Mouse (Mus musculus): Measurements from ENCODE around the gene Cfap99.

Cfap99 gene

GRCm38 (mm10) chr5:34278058-34278457 lies 10.3 kb upstream of the Cfap99 start:
- no peak for DNase-seq (ENCODE audit: low spot score)

GRCm38 (mm10) chr5:34279214-34279613 lies 9.2 kb upstream of the Cfap99 start:
- no peak for DNase-seq (ENCODE audit: low spot score)

- DNase-seq (ENCODE audit: low spot score): no peak
Measured at GRCm38 (mm10) chr5:34280976-34281375, 7.4 kb upstream of the Cfap99 start.

- DNase-seq (ENCODE audit: low spot score): no peak
Measured at GRCm38 (mm10) chr5:34283355-34283754, 5.0 kb upstream of the Cfap99 start.

- DNase-seq (ENCODE audit: low spot score): no peak
Measured at GRCm38 (mm10) chr5:34284156-34284750, 4.1 kb upstream of the Cfap99 start.

GRCm38 (mm10) chr5:34285285-34285684 lies 3.1 kb upstream of the Cfap99 start:
- no peak for DNase-seq (ENCODE audit: low spot score)

- no peak for DNase-seq (ENCODE audit: low spot score)
Measured at GRCm38 (mm10) chr5:34286516-34286915, 1.9 kb upstream of the Cfap99 start.

- no peak for DNase-seq (ENCODE audit: low spot score)
Measured at GRCm38 (mm10) chr5:34287001-34287837, 1.2 kb upstream of the Cfap99 start.

GRCm38 (mm10) chr5:34287838-34288145 lies 608 bp upstream of the Cfap99 start:
- DNase-seq (ENCODE audit: low spot score): no peak

- DNase-seq (ENCODE audit: low spot score): no peak
Measured at GRCm38 (mm10) chr5:34289286-34289685, 886 bp downstream of the Cfap99 start.

GRCm38 (mm10) chr5:34293363-34293762 lies 5.0 kb downstream of the Cfap99 start:
- DNase-seq (ENCODE audit: low spot score): no peak

- no peak for DNase-seq (ENCODE audit: low spot score)
Measured at GRCm38 (mm10) chr5:34294696-34295095, 6.3 kb downstream of the Cfap99 start.

GRCm38 (mm10) chr5:34295141-34295540 lies 6.7 kb downstream of the Cfap99 start:
- no peak for DNase-seq (ENCODE audit: low spot score)

GRCm38 (mm10) chr5:34298061-34298460 lies 9.7 kb downstream of the Cfap99 start:
- no peak for DNase-seq (ENCODE audit: low spot score)

- no peak for DNase-seq (ENCODE audit: low spot score)
Measured at GRCm38 (mm10) chr5:34298937-34299535, 10.6 kb downstream of the Cfap99 start.

GRCm38 (mm10) chr5:34302377-34302776 lies 14.0 kb downstream of the Cfap99 start:
- no peak for DNase-seq (ENCODE audit: low spot score)

- DNase-seq (ENCODE audit: low spot score): no peak
Measured at GRCm38 (mm10) chr5:34309016-34309415, 20.6 kb downstream of the Cfap99 start.

GRCm38 (mm10) chr5:34319491-34320034 lies 31.2 kb downstream of the Cfap99 start:
- no peak for DNase-seq (ENCODE audit: low spot score)

GRCm38 (mm10) chr5:34321236-34321635 lies 32.8 kb downstream of the Cfap99 start:
- DNase-seq (ENCODE audit: low spot score): no peak

GRCm38 (mm10) chr5:34325286-34325685 lies 36.9 kb downstream of the Cfap99 start:
- no peak for DNase-seq (ENCODE audit: low spot score)

- DNase-seq (ENCODE audit: low spot score): no peak
Measured at GRCm38 (mm10) chr5:34326249-34326691, 37.9 kb downstream of the Cfap99 start.

GRCm38 (mm10) chr5:34326875-34327576 lies 38.6 kb downstream of the Cfap99 start:
- no peak for DNase-seq (ENCODE audit: low spot score)
